Mouse (Mus musculus): ENCODE measurements around the gene Cysrt1. TPM values are rescaled to one million over a fixed set of nuclear protein-coding genes. Genes with fewer than 3 reads are reported as not detected.

The Cysrt1 gene
- polyA plus RNA-seq (2012): 0.22 TPM in 1 of 2 replicates, not detected in the other

GRCm38 (mm10) chr2:25242101-25242506 lies at the start of gene Cysrt1, which contains the start of gene Rnf208:
TSS of gene Cysrt1 (minus strand) at chr2:25242452.
TSS of gene Rnf208 (plus strand) at chr2:25242255.

GRCm38 (mm10) chr2:25289651-25290050 lies 47.4 kb upstream of the Cysrt1 start, which contains the start of gene Lrrc26:
TSS of gene Lrrc26 (plus strand) at chr2:25289915.

GRCm38 (mm10) chr2:25287927-25288649 lies 45.8 kb upstream of the Cysrt1 start, which contains the start of gene Tmem210:
TSS of gene Tmem210 (plus strand) at chr2:25288145.

GRCm38 (mm10) chr2:25271827-25272511 lies 29.7 kb upstream of the Cysrt1 start, which contains the start of the genes Ssna1 and Anapc2:
TSS of gene Ssna1 (minus strand) at chr2:25272438.
TSS of gene Anapc2 (plus strand) at chr2:25272478.

GRCm38 (mm10) chr2:25262291-25262767 lies 20.1 kb upstream of the Cysrt1 start, which contains the start of gene Tprn:
TSS of gene Tprn (plus strand) at chr2:25262618.

GRCm38 (mm10) chr2:25255284-25255779 lies 13.1 kb upstream of the Cysrt1 start, which contains the start of gene Tmem203:
TSS of gene Tmem203 (plus strand) at chr2:25255439.

GRCm38 (mm10) chr2:25246183-25247072 lies 4.2 kb upstream of the Cysrt1 start, which contains the start of gene AL732309.1:
TSS of gene AL732309.1 (minus strand) at chr2:25246863.

GRCm38 (mm10) chr2:25236614-25237013 lies 5.6 kb downstream of the Cysrt1 start, which contains the start of gene Rnf224:
TSS of gene Rnf224 (minus strand) at chr2:25236787.

GRCm38 (mm10) chr2:25234050-25234449 lies 8.2 kb downstream of the Cysrt1 start, which contains the start of gene Slc34a3:
TSS of gene Slc34a3 (minus strand) at chr2:25234364.

GRCm38 (mm10) chr2:25224492-25224765 lies 17.8 kb downstream of the Cysrt1 start, which contains the start of gene Tubb4b:
TSS of gene Tubb4b (minus strand) at chr2:25224702.

GRCm38 (mm10) chr2:25218445-25218844 lies 23.8 kb downstream of the Cysrt1 start, which contains the start of gene Fam166a:
TSS of gene Fam166a (plus strand) at chr2:25218745.

GRCm38 (mm10) chr2:25214444-25214843 lies 27.8 kb downstream of the Cysrt1 start, which contains the start of gene Stpg3:
TSS of gene Stpg3 (minus strand) at chr2:25214637.

GRCm38 (mm10) chr2:25211121-25211670 lies 31.1 kb downstream of the Cysrt1 start, which contains the start of gene Nelfb:
TSS of gene Nelfb (minus strand) at chr2:25211489.

GRCm38 (mm10) chr2:25196172-25196954 lies 45.9 kb downstream of the Cysrt1 start, which contains the start of gene Tor4a:
TSS of gene Tor4a (minus strand) at chr2:25196886.

Other genes starting within 250 kb of the Cysrt1 start
- 19.1 and 31.9 TPM in 2 replicates for gene Nsmf, start 188.1 kb downstream of the Cysrt1 start, polyA plus RNA-seq (2012)
- not detected in 2 replicates for gene Entpd8, start 162.1 kb downstream of the Cysrt1 start, polyA plus RNA-seq (2012)
- 0.03 and 0.15 TPM in 2 replicates for gene Noxa1, start 147.3 kb downstream of the Cysrt1 start, polyA plus RNA-seq (2012)
- 4.1 and 6.7 TPM in 2 replicates for gene Nrarp, start 61.7 kb downstream of the Cysrt1 start, polyA plus RNA-seq (2012)
- gene Tor4a, start 45.6 kb downstream of the Cysrt1 start, polyA plus RNA-seq (2012): 8.8 and 14.5 TPM in 2 replicates
- 26.8 and 30.3 TPM in 2 replicates for gene Nelfb, start 31.0 kb downstream of the Cysrt1 start, polyA plus RNA-seq (2012)
- gene Stpg3, start 27.8 kb downstream of the Cysrt1 start, polyA plus RNA-seq (2012): 0.09 and 0.26 TPM in 2 replicates
- gene Fam166a, start 23.7 kb downstream of the Cysrt1 start, polyA plus RNA-seq (2012): 0.07 and 0.15 TPM in 2 replicates
- 382 and 509 TPM in 2 replicates for gene Tubb4b, start 17.8 kb downstream of the Cysrt1 start, polyA plus RNA-seq (2012)
- not detected in 2 replicates for gene Slc34a3, start 8.1 kb downstream of the Cysrt1 start, polyA plus RNA-seq (2012)
- gene Rnf224, start 5.7 kb downstream of the Cysrt1 start, polyA plus RNA-seq (2012): 0.12 and 0.18 TPM in 2 replicates
- gene Rnf208, start 197 bp downstream of the Cysrt1 start, polyA plus RNA-seq (2012): 8.5 and 13.7 TPM in 2 replicates
- gene AL732309.1, start 4.4 kb upstream of the Cysrt1 start, polyA plus RNA-seq (2012): 2.8 TPM in 1 of 2 replicates, not detected in the other
- gene Tmem203, start 13.0 kb upstream of the Cysrt1 start, polyA plus RNA-seq (2012): 7.3 and 8.5 TPM in 2 replicates
- gene Tprn, start 20.2 kb upstream of the Cysrt1 start, polyA plus RNA-seq (2012): 58.1 and 64.5 TPM in 2 replicates
- 223 and 227 TPM in 2 replicates for gene Ssna1, start 30.0 kb upstream of the Cysrt1 start, polyA plus RNA-seq (2012)
- gene Anapc2, start 30.0 kb upstream of the Cysrt1 start, polyA plus RNA-seq (2012): 23.1 and 24.8 TPM in 2 replicates
- not detected in 2 replicates for gene Tmem210, start 45.7 kb upstream of the Cysrt1 start, polyA plus RNA-seq (2012)
- not detected in 2 replicates for gene Lrrc26, start 47.5 kb upstream of the Cysrt1 start, polyA plus RNA-seq (2012)
- gene Grin1, start 76.7 kb upstream of the Cysrt1 start, polyA plus RNA-seq (2012): 0.01 and 0.02 TPM in 2 replicates
- gene Man1b1, start 89.9 kb upstream of the Cysrt1 start, polyA plus RNA-seq (2012): 27.2 and 28.1 TPM in 2 replicates
- gene Dpp7, start 113.9 kb upstream of the Cysrt1 start, polyA plus RNA-seq (2012): 6.3 and 7.2 TPM in 2 replicates
- 16.7 and 24.2 TPM in 2 replicates for gene Uap1l1, start 123.2 kb upstream of the Cysrt1 start, polyA plus RNA-seq (2012)
- 35.8 and 46.8 TPM in 2 replicates for gene Sapcd2, start 129.9 kb upstream of the Cysrt1 start, polyA plus RNA-seq (2012)
- 0.09 and 0.39 TPM in 2 replicates for gene Entpd2, start 153.4 kb upstream of the Cysrt1 start, polyA plus RNA-seq (2012)
- 2.3 and 6.0 TPM in 2 replicates for gene Npdc1, start 156.9 kb upstream of the Cysrt1 start, polyA plus RNA-seq (2012)
- 19.2 and 28.1 TPM in 2 replicates for gene Fut7, start 180.8 kb upstream of the Cysrt1 start, polyA plus RNA-seq (2012)
- gene Abca2, start 186.3 kb upstream of the Cysrt1 start, polyA plus RNA-seq (2012): 58.0 and 85.3 TPM in 2 replicates
- 0.61 TPM in 1 of 2 replicates, not detected in the other for gene Clic3, start 214.4 kb upstream of the Cysrt1 start, polyA plus RNA-seq (2012)
- gene Paxx, start 218.6 kb upstream of the Cysrt1 start, polyA plus RNA-seq (2012): 81.2 and 90.9 TPM in 2 replicates
- 0.83 and 1.2 TPM in 2 replicates for gene Ptgds, start 227.6 kb upstream of the Cysrt1 start, polyA plus RNA-seq (2012)

Data from megakaryocyte-erythroid progenitor cell, adult 5 weeks (primary cell).